Mouse (Mus musculus) embryonic facial prominence, embryonic 15.5 days (tissue): ENCODE data around the gene 2010003K11Rik. TPM values are rescaled to one million over a fixed set of nuclear protein-coding genes. Genes with fewer than 3 reads are reported as not detected.
"Not testable (repeated sequence)": the region's sequence is repeated elsewhere in the genome, so short reads cannot be mapped to it uniquely, and the experiment has no call there.

ENCODE experiments used
- ATAC-seq: fragments of 200-750 bp; cut with Nextera tagmentation; 2 replicates; pipeline ENCODE4 v1.8.0; 2017; ENCODE audit warnings: low read depth, moderate TSS enrichment; ENCODE audit not compliant: insufficient number of reproducible peaks, low FRiP score, low TSS enrichment
- H3K27ac ChIP-seq: fragments of 300-500 bp; sonication (generic); replicated peaks from 2 replicates; pipeline ENCODE4 v1.5.1; 2015; ENCODE audit warnings: mild to moderate bottlenecking, inconsistent platforms
- H3K27me3 ChIP-seq: fragments of 300-500 bp; sonication (generic); 2 replicates; pipeline ENCODE4 v1.6.1; 2015; ENCODE audit warnings: inconsistent platforms
- H3K36me3 ChIP-seq: fragments of 300-500 bp; sonication (generic); 2 replicates; pipeline ENCODE4 v1.6.1; 2015; ENCODE audit warnings: mild to moderate bottlenecking, inconsistent platforms
- H3K4me1 ChIP-seq: fragments of 300-500 bp; sonication (generic); 2 replicates; pipeline ENCODE4 v1.6.1; 2015; ENCODE audit warnings: inconsistent platforms
- H3K4me2 ChIP-seq: fragments of 300-500 bp; sonication (generic); replicated peaks from 2 replicates; pipeline ENCODE4 v1.6.1; 2015; ENCODE audit warnings: mild to moderate bottlenecking, inconsistent platforms
- H3K4me3 ChIP-seq: fragments of 300-500 bp; sonication (generic); replicated peaks from 2 replicates; pipeline ENCODE4 v1.5.1; 2015; ENCODE audit warnings: mild to moderate bottlenecking, inconsistent platforms
- H3K9ac ChIP-seq: fragments of 300-500 bp; sonication (generic); 2 replicates; pipeline ENCODE4 v1.6.1; 2015; ENCODE audit warnings: inconsistent platforms
- H3K9me3 ChIP-seq: fragments of 300-500 bp; sonication (generic); replicated peaks from 2 replicates; pipeline ENCODE4 v1.6.1; 2016; ENCODE audit warnings: inconsistent platforms
- WGBS: fragments of 180-500 bp; shearing (Covaris S2); methylation state at CpG from one replicate; pipeline ENCODE4 v1.1.7; 2015; 5-methylcytosine and 5-hydroxymethylcytosine counted together
- polyA plus RNA-seq: library from polyadenylated mRNA; unstranded; fragments of >200 nt; fragmentation: Nextera tagmentation; extraction: Ambion mirVana; gene quantifications from 2 replicates; pipeline ENCODE4 v1.2.1, GENCODE M21; 2015

The 2010003K11Rik gene
- polyA plus RNA-seq, 1 experiment from 2014 or later = not detected

DNA sequence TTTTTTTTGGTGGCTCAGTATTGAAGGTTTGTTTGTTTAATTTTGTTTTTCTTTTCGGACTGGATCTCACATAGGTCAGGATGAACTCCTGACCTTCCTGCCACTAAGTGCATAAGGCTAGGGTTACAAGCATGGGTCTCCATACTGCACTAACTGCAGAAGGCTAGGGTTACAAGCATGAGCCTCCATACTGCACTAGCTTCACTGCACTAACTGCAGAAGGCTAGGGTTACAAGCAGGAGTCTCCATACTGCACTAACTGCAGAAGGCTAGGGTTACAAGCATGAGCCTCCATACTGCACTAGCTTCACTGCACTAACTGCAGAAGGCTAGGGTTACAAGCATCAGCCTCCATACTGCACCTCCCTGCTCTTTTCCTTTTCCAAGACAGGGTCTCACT is 44.3 kb downstream of the 2010003K11Rik start:
- not testable (repeated sequence) for ATAC-seq, H3K36me3 ChIP-seq, H3K4me3 ChIP-seq, H3K4me2 ChIP-seq, H3K9me3 ChIP-seq, H3K9ac ChIP-seq, H3K27ac ChIP-seq, H3K27me3 ChIP-seq
- 7% methylated on average over 1 of the region's 1 CpGs for WGBS
- H3K4me1 ChIP-seq = peaks cover 19% of the 10 kb centered on the region

DNA sequence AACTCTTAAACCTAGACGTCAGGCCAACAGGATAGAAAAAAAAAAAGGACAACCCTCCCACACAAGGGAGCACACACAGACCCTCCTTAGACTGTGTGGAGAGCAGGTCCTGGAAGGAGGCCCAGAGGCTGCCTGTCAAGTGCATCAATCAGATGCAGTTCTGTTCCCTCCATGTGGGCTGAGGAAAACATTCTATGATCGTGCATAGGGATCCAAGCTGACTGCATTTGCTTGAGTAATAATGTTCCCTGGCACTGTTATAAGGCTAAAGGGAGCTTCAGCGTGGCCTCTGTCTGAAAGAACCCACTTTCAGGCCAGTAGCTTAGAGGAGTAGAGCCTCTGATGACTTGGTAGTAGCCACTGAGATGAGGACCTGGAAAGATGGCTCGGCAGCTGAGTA is 45.9 kb downstream of the 2010003K11Rik start:
- no peaks in the 10 kb centered on the region for H3K36me3 ChIP-seq
- WGBS = 41% methylated on average over 4 of the region's 4 CpGs
- H3K9ac ChIP-seq = no peak overlapping the region

DNA sequence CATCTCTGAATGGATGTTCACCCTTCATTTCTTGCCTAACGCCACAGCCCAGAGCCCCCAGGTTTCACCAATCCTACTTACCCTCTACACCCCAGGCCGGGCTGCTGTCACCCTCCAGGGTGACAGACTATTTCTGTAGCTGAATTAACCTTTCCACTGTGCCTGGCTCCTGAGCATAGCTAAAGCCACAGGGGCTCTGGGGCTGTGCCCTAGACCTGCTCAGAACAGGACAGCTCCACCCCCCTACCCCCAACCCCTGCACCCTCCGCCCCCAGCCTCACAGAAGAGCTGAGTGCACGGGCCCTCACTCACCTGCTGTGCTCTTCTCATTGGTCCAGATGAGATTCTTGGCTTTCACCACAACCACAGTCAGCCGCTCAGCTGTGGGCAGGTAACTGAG is 46.4 kb downstream of the 2010003K11Rik start:
- ATAC-seq = no peak
- Histone ChIP-seq H3K4me1 (peaks cover 19% of the 10 kb centered on the region), H3K9ac (no peak overlapping the region), H3K4me3 (no peak overlapping the region), H3K27ac (no peak overlapping the region), H3K4me2 (no peak overlapping the region), H3K9me3 (no peaks in the 10 kb centered on the region), H3K27me3 (no peaks in the 10 kb centered on the region), H3K36me3 (no peaks in the 10 kb centered on the region)
- WGBS = 33% methylated on average over 5 of the region's 5 CpGs

More for the DNA sequence above, 45.9 kb downstream of the 2010003K11Rik start:
- Histone ChIP-seq H3K27me3 (no peaks in the 10 kb centered on the region), H3K9me3 (no peaks in the 10 kb centered on the region), H3K4me2 (no peak overlapping the region), H3K27ac (no peak overlapping the region), H3K4me1 (peaks cover 19% of the 10 kb centered on the region), H3K4me3 (no peak overlapping the region)
- ATAC-seq = no peak

DNA sequence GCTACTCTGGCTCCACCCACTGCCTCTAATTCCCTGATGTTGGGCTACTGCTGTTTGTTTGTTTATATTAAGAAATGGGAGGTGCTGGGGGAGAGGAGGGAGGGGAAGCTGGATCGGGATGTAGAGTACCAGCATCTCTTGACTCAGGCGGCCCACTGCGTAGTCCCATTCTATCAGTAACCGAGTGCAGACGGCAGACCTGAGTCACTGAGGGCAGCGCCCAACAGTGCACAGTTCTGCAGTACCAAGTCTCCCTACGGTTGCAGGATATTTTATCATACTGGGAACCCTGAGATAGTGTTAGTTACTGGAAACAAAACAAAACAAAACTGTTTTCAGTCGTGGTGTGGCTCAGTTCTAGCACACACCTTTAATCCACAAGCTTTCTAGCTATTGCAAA is 47.3 kb downstream of the 2010003K11Rik start:
- Histone ChIP-seq H3K4me2 (no peak overlapping the region), H3K9ac (no peak overlapping the region), H3K9me3 (no peaks in the 10 kb centered on the region), H3K4me1 (peaks cover 14% of the 10 kb centered on the region; the same call in 1 of the 2 replicates), H3K27me3 (no peaks in the 10 kb centered on the region), H3K4me3 (no peak overlapping the region), H3K27ac (no peak overlapping the region), H3K36me3 (no peaks in the 10 kb centered on the region)
- no peak for ATAC-seq
- WGBS = 56% methylated on average over 8 of the region's 8 CpGs

DNA sequence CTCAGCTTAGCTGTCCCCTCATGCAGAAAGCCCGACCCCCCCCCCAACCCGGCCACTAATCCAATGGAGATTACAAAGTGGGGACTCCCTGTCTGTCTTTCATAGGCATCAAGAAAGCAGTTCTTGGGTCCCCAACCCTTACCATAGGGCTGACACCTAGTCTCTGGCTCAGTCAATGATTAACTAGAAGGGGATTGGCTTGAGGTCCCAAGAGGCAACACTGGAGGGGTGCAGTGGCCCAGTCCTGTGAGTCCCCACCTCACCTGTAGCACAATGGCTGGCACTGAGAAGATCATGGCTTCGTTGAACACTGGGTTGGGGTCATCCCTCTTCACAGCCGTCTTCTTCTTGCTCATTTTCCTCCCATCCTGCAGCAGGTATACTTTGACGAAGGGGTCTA is 47.7 kb downstream of the 2010003K11Rik start:
- no peak for ATAC-seq
- H3K27me3 ChIP-seq = no peaks in the 10 kb centered on the region
- H3K9me3 ChIP-seq = no peaks in the 10 kb centered on the region
- no peak overlapping the region for H3K9ac ChIP-seq
- H3K4me2 ChIP-seq = no peak overlapping the region
- no peaks in the 10 kb centered on the region for H3K36me3 ChIP-seq
- H3K4me3 ChIP-seq = no peak overlapping the region
- no peak overlapping the region for H3K27ac ChIP-seq
- H3K4me1 ChIP-seq = peaks cover 12% of the 10 kb centered on the region; the same call in 1 of the 2 replicates
- WGBS = 59% methylated on average over 5 of the region's 5 CpGs

DNA sequence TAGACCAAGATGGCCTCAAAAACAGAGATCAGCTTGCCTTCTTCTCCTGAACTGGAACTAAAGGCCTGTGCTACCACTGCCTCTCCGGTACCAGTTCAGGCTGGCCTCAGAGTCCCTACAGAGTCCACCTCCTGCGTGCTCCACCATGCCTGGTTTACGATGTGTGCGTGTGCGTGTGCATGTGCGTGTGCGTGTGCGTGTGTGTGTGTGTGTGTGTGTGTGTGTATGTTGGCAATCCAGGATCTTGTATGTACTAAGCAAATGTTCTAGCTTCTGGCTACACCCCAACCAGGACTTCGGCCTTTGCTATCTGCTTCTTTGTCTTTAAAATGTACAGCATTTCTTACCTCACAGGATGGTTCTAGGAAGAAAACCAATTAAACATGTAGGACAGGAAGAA is 49.2 kb downstream of the 2010003K11Rik start:
- Histone ChIP-seq H3K4me2 (no peak overlapping the region), H3K36me3 (no peaks in the 10 kb centered on the region), H3K9ac (no peak overlapping the region), H3K4me1 (peaks cover 8% of the 10 kb centered on the region; the same call in 1 of the 2 replicates), H3K4me3 (no peak overlapping the region), H3K9me3 (no peaks in the 10 kb centered on the region), H3K27me3 (no peaks in the 10 kb centered on the region), H3K27ac (no peak overlapping the region)
- ATAC-seq = no peak
- WGBS = 91% methylated on average over 9 of the region's 9 CpGs

DNA sequence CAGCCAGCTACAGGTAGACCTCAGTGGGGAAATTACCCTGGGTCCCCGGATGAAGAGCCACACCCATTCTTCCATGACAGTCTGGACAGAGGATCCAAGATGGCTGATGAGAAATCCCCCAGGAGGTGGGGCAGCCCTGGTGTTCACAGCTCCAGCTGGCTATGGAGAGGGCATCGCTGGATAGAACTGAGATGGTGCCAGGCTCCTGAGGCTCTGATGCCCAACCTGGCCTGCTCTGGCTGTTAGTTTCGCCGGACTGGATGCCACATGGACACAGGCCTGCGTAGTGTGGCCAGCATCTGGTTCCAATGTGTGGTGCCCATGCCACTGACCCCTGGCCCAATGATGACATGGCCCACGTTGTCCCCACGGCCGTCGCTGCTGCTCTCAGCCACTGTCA is 50.9 kb downstream of the 2010003K11Rik start:
- no peak overlapping the region for H3K4me3 ChIP-seq
- no peak for ATAC-seq
- H3K9ac ChIP-seq = no peak overlapping the region
- 80% methylated on average over 9 of the region's 9 CpGs for WGBS
- no peaks in the 10 kb centered on the region for H3K27me3 ChIP-seq
- no peak overlapping the region for H3K27ac ChIP-seq
- peaks cover 8% of the 10 kb centered on the region for H3K4me1 ChIP-seq
- no peak overlapping the region for H3K4me2 ChIP-seq
- H3K9me3 ChIP-seq = no peaks in the 10 kb centered on the region
- H3K36me3 ChIP-seq = no peaks in the 10 kb centered on the region

Other genes with a start within 250 kb of the 2010003K11Rik start
- gene Ssh3, start 229.4 kb downstream of the 2010003K11Rik start, polyA plus RNA-seq = 27.5 and 34.4 TPM in 2 replicates
- 13.0 and 13.7 TPM in 2 replicates for gene Ankrd13d, start 215.4 kb downstream of the 2010003K11Rik start, polyA plus RNA-seq
- gene Grk2, start 192.4 kb downstream of the 2010003K11Rik start, polyA plus RNA-seq = 20.1 and 24.4 TPM in 2 replicates
- gene Kdm2a, start 100.3 kb downstream of the 2010003K11Rik start, polyA plus RNA-seq = 50.4 and 55.0 TPM in 2 replicates
- 47.4 and 50.5 TPM in 2 replicates for gene Rhod, start 59.2 kb downstream of the 2010003K11Rik start, polyA plus RNA-seq
- gene Syt12, start 21.1 kb downstream of the 2010003K11Rik start, polyA plus RNA-seq = 1.5 and 1.7 TPM in 2 replicates
- gene Pcx, start 11.9 kb upstream of the 2010003K11Rik start, polyA plus RNA-seq = 20.1 and 20.2 TPM in 2 replicates
- gene Lrfn4, start 117.1 kb upstream of the 2010003K11Rik start, polyA plus RNA-seq = 7.6 and 8.4 TPM in 2 replicates
- 65.6 and 65.9 TPM in 2 replicates for gene Rce1, start 127.1 kb upstream of the 2010003K11Rik start, polyA plus RNA-seq
- gene Gm960, start 200.1 kb upstream of the 2010003K11Rik start, polyA plus RNA-seq = 2.6 and 5.4 TPM in 2 replicates
- 5.3 TPM in 2 replicates for gene Sptbn2, start 212.6 kb upstream of the 2010003K11Rik start, polyA plus RNA-seq